In the genomic region with DNA sequence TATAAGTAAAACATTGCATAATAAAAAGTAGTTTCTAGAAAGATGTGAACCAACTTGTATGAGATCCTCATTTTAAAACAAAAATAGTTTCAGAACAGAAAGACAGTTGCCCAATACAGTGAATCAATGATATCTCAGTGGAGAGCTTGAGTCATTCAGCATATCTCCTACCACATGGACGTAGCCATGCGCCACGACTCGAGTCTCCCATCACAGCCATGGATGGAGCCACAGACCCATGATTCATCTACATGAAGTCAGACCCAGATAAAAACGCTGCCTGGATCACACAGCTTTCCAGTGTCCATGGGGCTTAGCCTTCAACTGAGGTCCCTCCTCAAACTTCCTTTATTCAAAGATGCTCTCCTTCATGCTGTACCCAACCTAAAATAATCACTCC, we compare ENCODE assay signal across 19 mouse cellular contexts. TPM values are rescaled to one million over a fixed set of nuclear protein-coding genes. Genes with fewer than 3 reads are reported as not detected.
A peak's percentile ranks its signal among the peaks of the same experiment; 100 is the strongest.
DNase-seq lines count a peak whose midpoint lies in the region; ATAC-seq lines count a peak whose summit lies in the region.
"Had no signal": no experiment of that assay in that cellular context is flagged by ENCODE, and none has a peak within 500 bp of the region (broad histone marks: within the 10 kb centered on the region; RNA-seq: fewer than 3 reads in every experiment).

No protein-coding gene starts in this region.

- peak; percentile 23 for DNase-seq in heart, postnatal 25 days (ENCODE audit: low spot score)
- no peak for DNase-seq in heart, adult 8-10 months (ENCODE audit: low spot score)
- no peak for DNase-seq in limb, embryonic 10.5 days (ENCODE audit: low spot score)
- DNase-seq: adrenal gland, adult 8-10 months; adrenal gland, postnatal 36 days; cerebellum, adult 11 months; cerebellum, adult 8-10 months; cerebellum, postnatal 14 days; forebrain, postnatal 0 days; gastrocnemius, adult 2 months; gastrocnemius, postnatal 36 days; heart, postnatal 36 days had no signal

- H3K4me3 ChIP-seq in limb, embryonic 10.5 days, result no peak overlapping the region
- H3K4me3 ChIP-seq in forebrain, embryonic 13.5 days, result no peak overlapping the region
- H3K4me3 ChIP-seq: embryonic facial prominence, embryonic 12.5 days; gastrocnemius, adult 2 months; heart, embryonic 15.5 days; hindbrain, embryonic 15.5 days had no signal

- H3K27me3 ChIP-seq in limb, embryonic 10.5 days (ENCODE audit: low read depth, poor library complexity, severe bottlenecking), result no peaks in the 10 kb centered on the region
- no peaks in the 10 kb centered on the region for H3K27me3 ChIP-seq in forebrain, embryonic 13.5 days
- H3K27me3 ChIP-seq: embryonic facial prominence, embryonic 12.5 days; heart, embryonic 15.5 days; hindbrain, embryonic 15.5 days had no signal

- no peaks in the 10 kb centered on the region for H3K36me3 ChIP-seq in limb, embryonic 10.5 days
- no peaks in the 10 kb centered on the region for H3K36me3 ChIP-seq in forebrain, embryonic 13.5 days (ENCODE audit: poor library complexity, severe bottlenecking)
- H3K36me3 ChIP-seq: embryonic facial prominence, embryonic 12.5 days; hindbrain, embryonic 15.5 days had no signal

- no peaks in the 10 kb centered on the region for H3K4me1 ChIP-seq in limb, embryonic 10.5 days
- no peaks in the 10 kb centered on the region for H3K4me1 ChIP-seq in forebrain, embryonic 13.5 days
- H3K4me1 ChIP-seq: embryonic facial prominence, embryonic 12.5 days; heart, embryonic 15.5 days; hindbrain, embryonic 15.5 days had no signal

- H3K4me2 ChIP-seq in forebrain, embryonic 13.5 days, result no peak overlapping the region
- H3K4me2 ChIP-seq: embryonic facial prominence, embryonic 12.5 days; heart, embryonic 15.5 days; hindbrain, embryonic 15.5 days had no signal

- H3K9ac ChIP-seq in forebrain, embryonic 13.5 days, result no peak overlapping the region
- H3K9ac ChIP-seq: embryonic facial prominence, embryonic 12.5 days; forebrain, postnatal 0 days; heart, embryonic 15.5 days; hindbrain, embryonic 15.5 days had no signal

- intact Hi-C loops in heart, postnatal 25 days (cut with DNase I), result no loop called here

- H3K27ac ChIP-seq in limb, embryonic 10.5 days, result no peak overlapping the region
- H3K27ac ChIP-seq in forebrain, embryonic 13.5 days, result no peak overlapping the region
- H3K27ac ChIP-seq: embryonic facial prominence, embryonic 12.5 days; gastrocnemius, adult 2 months; heart, embryonic 15.5 days; hindbrain, embryonic 15.5 days had no signal

- no peaks in the 10 kb centered on the region for H3K9me3 ChIP-seq in limb, embryonic 10.5 days (replicated peaks)
- H3K9me3 ChIP-seq in forebrain, embryonic 13.5 days (replicated peaks), result no peaks in the 10 kb centered on the region
- H3K9me3 ChIP-seq: embryonic facial prominence, embryonic 12.5 days; heart, embryonic 15.5 days; hindbrain, embryonic 15.5 days had no signal

- WGBS in limb, embryonic 10.5 days, result 90% methylated on average over 5 of the region's 5 CpGs
- 92% methylated on average over 5 of the region's 5 CpGs for WGBS in forebrain, embryonic 13.5 days

- ATAC-seq in granulocyte monocyte progenitor cell, adult 5-6 weeks (replicated peaks; ENCODE audit: poor library complexity, severe bottlenecking), result peak; percentile 72
- ATAC-seq in megakaryocyte-erythroid progenitor cell, adult 5-6 weeks (replicated peaks; ENCODE audit: low FRiP score, low TSS enrichment, poor library complexity, severe bottlenecking), result peak; percentile 68
- no peak for ATAC-seq in forebrain, embryonic 13.5 days
- ATAC-seq: forebrain, postnatal 0 days; intestine, embryonic 16.5 days had no signal

RNA-seq across cellular contexts. Expression of a gene that starts 13.3 kb away (rescaled TPM):
- 1 to 10 TPM; 4.2 to 5.9 TPM for total RNA-seq in heart, postnatal 25 days (2021)
- total RNA-seq in heart, adult 8-10 months (2022), result 1 to 10 TPM; 3.3 to 4.2 (median 4.0) TPM
- 57.2 and 59.7 TPM in 2 replicates for total RNA-seq in granulocyte monocyte progenitor cell, adult 5-6 weeks (2014; fragmentation: Nextera tagmentation)
- 82.5 and 87.3 TPM in 2 replicates for total RNA-seq in granulocyte monocyte progenitor cell, adult 5-6 weeks (2017)
- total RNA-seq in megakaryocyte-erythroid progenitor cell, adult 5-6 weeks (2014; fragmentation: Nextera tagmentation), result 32.8 and 39.5 TPM in 2 replicates
- total RNA-seq in megakaryocyte-erythroid progenitor cell, adult 5-6 weeks (2017), result 37.8 and 79.6 TPM in 2 replicates
- polyA plus RNA-seq in limb, embryonic 10.5 days (2016; fragmentation: Nextera tagmentation; extraction: Ambion mirVana), result 7.0 and 8.0 TPM in 2 replicates
- polyA plus RNA-seq in forebrain, embryonic 13.5 days (2015; fragmentation: Nextera tagmentation; extraction: Ambion mirVana), result 3.9 and 5.0 TPM in 2 replicates

Comparison
In these comparisons a context has a peak if more than half of its experiments do, and no peak if none do; other contexts are left out.
1. RNA of a gene that starts 13.3 kb away (total RNA-seq): 57.2 to 87.3 TPM in granulocyte monocyte progenitor cell, adult 5-6 weeks and 32.8 to 79.6 TPM in megakaryocyte-erythroid progenitor cell, adult 5-6 weeks; 4.2 to 5.9 TPM in heart, postnatal 25 days and 3.3 to 4.2 TPM in heart, adult 8-10 months; every median in the first group is over 4 times any median in the second.